18 mouse cellular contexts compared by ENCODE assay signal in genomic region chr4:150493258-150493937, GRCm38 (mm10).
DNase-seq lines count a peak whose midpoint lies in the region; ATAC-seq and TF ChIP-seq lines count a peak whose summit lies in the region.
"Had no signal": no experiment of that assay in that cellular context is flagged by ENCODE, and none has a peak within 500 bp of the region (broad histone marks: within the 10 kb centered on the region; RNA-seq: fewer than 3 reads in every experiment).

No protein-coding gene starts in this region.

- no peaks in the 10 kb centered on the region for H3K27me3 ChIP-seq in intestine, embryonic 16.5 days (replicated peaks; ENCODE audit: control insufficient read depth, insufficient read depth, low read length)
- no peaks in the 10 kb centered on the region for H3K27me3 ChIP-seq in stomach, postnatal 0 days (ENCODE audit: control insufficient read depth, insufficient read depth, low read length)
- H3K27me3 ChIP-seq: heart, embryonic 15.5 days; hindbrain, embryonic 13.5 days; limb, embryonic 15.5 days; midbrain, embryonic 12.5 days; Patski had no signal

- 56% methylated on average over 7 of the region's 7 CpGs for WGBS in intestine, embryonic 16.5 days
- WGBS in stomach, postnatal 0 days = 42% methylated on average over 7 of the region's 7 CpGs

- H3K9ac ChIP-seq in intestine, embryonic 16.5 days (ENCODE audit: low read depth, low read length) = peak overlapping the region; percentile 38; the same call in 1 of the 2 replicates
- H3K9ac ChIP-seq in stomach, postnatal 0 days (ENCODE audit: low read length) = 0 out of 2 replicates have a peak overlapping the region, but pooled peaks have one; percentile 4
- H3K9ac ChIP-seq: heart, embryonic 15.5 days; hindbrain, embryonic 13.5 days; limb, embryonic 15.5 days; lung, embryonic 14.5 days; midbrain, embryonic 12.5 days had no signal

- peak; percentile 95 for ATAC-seq in intestine, embryonic 16.5 days
- peak; percentile 87 for ATAC-seq in stomach, postnatal 0 days (ENCODE audit: low FRiP score, low TSS enrichment)
- ATAC-seq: activated CD4-positive, CD25-positive, alpha-beta regulatory T cell, adult 4 months; forebrain, embryonic 14.5 days; Patski had no signal

- no peak for DNase-seq in layer of hippocampus, adult 2 months (ENCODE audit: low spot score in 2 of 2)
- no peak for DNase-seq in layer of hippocampus, postnatal 25 days (ENCODE audit: extremely low spot score in 1 of 2, low spot score in 1 of 2)
- peak; percentile 15 for DNase-seq in kidney, postnatal 10 days
- peak; percentile 73 for DNase-seq in stomach, postnatal 0 days (ENCODE audit: low spot score)
- DNase-seq in thymus, postnatal 36 days = no peak
- DNase-seq in frontal cortex, postnatal 10 days (ENCODE audit: low spot score in 2 of 2) = no peak
- DNase-seq: adrenal gland, postnatal 14 days; cerebellum, adult 18-20 months; heart, adult 18-20 months; lung, embryonic 14.5 days had no signal

- TF ChIP-seq CTCF in layer of hippocampus, adult 2 months (conservative IDR thresholded peaks at IDR 0.05) = no peak
- no peak for TF ChIP-seq CTCF in stomach, postnatal 0 days (IDR thresholded peaks at IDR 0.05; ENCODE audit: low read depth)

- peak overlapping the region; percentile 42 for H3K4me2 ChIP-seq in intestine, embryonic 16.5 days (ENCODE audit: low read depth, low read length)
- peak overlapping the region; percentile 23; the same call in 1 of the 2 replicates for H3K4me2 ChIP-seq in stomach, postnatal 0 days (replicated peaks; ENCODE audit: low read depth)
- H3K4me2 ChIP-seq: heart, embryonic 15.5 days; hindbrain, embryonic 13.5 days; limb, embryonic 15.5 days; lung, embryonic 14.5 days; midbrain, embryonic 12.5 days had no signal

- TF ChIP-seq EP300 in stomach, postnatal 0 days (optimal IDR thresholded peaks at IDR 0.05) = no peak

- no peaks in the 10 kb centered on the region for H3K36me3 ChIP-seq in intestine, embryonic 16.5 days (ENCODE audit: control insufficient read depth, insufficient read depth, low read length)
- H3K36me3 ChIP-seq in stomach, postnatal 0 days (ENCODE audit: control insufficient read depth, insufficient read depth, low read length) = no peaks in the 10 kb centered on the region
- H3K36me3 ChIP-seq: heart, embryonic 15.5 days; hindbrain, embryonic 13.5 days; midbrain, embryonic 12.5 days had no signal

- H3K9me3 ChIP-seq in intestine, embryonic 16.5 days (ENCODE audit: control insufficient read depth, low read length) = no peaks in the 10 kb centered on the region
- no peaks in the 10 kb centered on the region for H3K9me3 ChIP-seq in stomach, postnatal 0 days (ENCODE audit: control insufficient read depth, low read length)
- H3K9me3 ChIP-seq: heart, embryonic 15.5 days; hindbrain, embryonic 13.5 days; limb, embryonic 15.5 days; midbrain, embryonic 12.5 days had no signal

- H3K27ac ChIP-seq in layer of hippocampus, adult 2 months = peak overlapping the region; percentile 89
- H3K27ac ChIP-seq in intestine, embryonic 16.5 days (ENCODE audit: low read length) = peak overlapping the region; percentile 69
- H3K27ac ChIP-seq in stomach, postnatal 0 days (replicated peaks) = peak overlapping the region; percentile 71
- H3K27ac ChIP-seq: heart, embryonic 15.5 days; hindbrain, embryonic 13.5 days; limb, embryonic 15.5 days; midbrain, embryonic 12.5 days had no signal

- peaks cover 26% of the 10 kb centered on the region for H3K4me1 ChIP-seq in intestine, embryonic 16.5 days (ENCODE audit: control insufficient read depth, insufficient read depth, low read length)
- peaks cover 8% of the 10 kb centered on the region; the same call in 1 of the 2 replicates for H3K4me1 ChIP-seq in stomach, postnatal 0 days (replicated peaks; ENCODE audit: control insufficient read depth, insufficient read depth)

- no peak overlapping the region for H3K4me3 ChIP-seq in layer of hippocampus, adult 2 months
- no peak overlapping the region for H3K4me3 ChIP-seq in intestine, embryonic 16.5 days (ENCODE audit: low read length)
- no peak overlapping the region for H3K4me3 ChIP-seq in stomach, postnatal 0 days (ENCODE audit: low read depth, low read length)
- H3K4me3 ChIP-seq: heart, embryonic 15.5 days; hindbrain, embryonic 13.5 days; limb, embryonic 15.5 days; midbrain, embryonic 12.5 days had no signal

Comparison
In these comparisons a context has a peak if more than half of its experiments do, and no peak if none do; other contexts are left out.
1. DNase-seq: peak in kidney, postnatal 10 days (single experiment) and stomach, postnatal 0 days (single experiment); none in layer of hippocampus, adult 2 months (0 of 2), layer of hippocampus, postnatal 25 days (0 of 2), thymus, postnatal 36 days (0 of 2) and frontal cortex, postnatal 10 days (0 of 2).
2. Peak in every context shown above with its lines, with median percentiles within 50 percentile points of each other: H3K27ac ChIP-seq.